Mouse (Mus musculus) spleen, embryonic (tissue): ENCODE measurements at regions not wholly inside any gene's neighbourhood (a gene's known extent, or its start where the extent isn't known, plus 50 kb on each side); places are given as distances from the start of the nearest gene placed in this dataset.
"Not testable (repeated sequence)": the region's sequence is repeated elsewhere in the genome, so short reads cannot be mapped to it uniquely, and the experiment has no call there.

Source experiments
- CTCF ChIA-PET: fragments of 350-600 bp; sonication (Branson Sonifier 250); formaldehyde crosslinking; loops from one replicate; lab custom pipeline; 2022; lab: Charles Lee

DNA sequence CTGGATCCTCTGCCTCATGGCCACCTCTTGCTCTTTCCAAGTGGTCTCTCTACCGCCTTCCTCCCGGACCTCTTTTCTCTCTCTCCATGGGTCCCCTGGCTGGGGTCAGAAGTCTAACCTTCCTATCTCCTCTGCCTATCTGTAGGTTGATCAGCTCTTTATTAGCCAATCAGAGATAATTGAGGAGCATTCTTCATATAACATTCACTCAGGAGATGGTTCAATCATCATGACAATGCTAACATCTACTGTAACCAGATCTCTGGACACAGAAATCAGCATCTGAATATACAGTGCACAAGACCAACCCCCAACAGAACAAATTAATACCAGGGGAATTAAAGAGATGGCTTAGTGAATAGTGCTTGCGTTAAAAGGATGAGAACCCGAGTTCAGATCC lies 492.1 kb upstream of the Smim15 start:
- CTCF ChIA-PET, result no interaction called here

- CTCF ChIA-PET, result not testable (repeated sequence)
Observed at GRCm38 (mm10) chr13:107549995-107550394, 494.3 kb upstream of the Smim15 start.

GRCm38 (mm10) chr13:107547073-107547472 lies 497.2 kb upstream of the Smim15 start:
- CTCF ChIA-PET, result interaction anchor here (0.6 kb wide), 1 partner anchor 141 kb away, joined by 3 read pairs; no protein-coding TSS in a partner anchor

GRCm38 (mm10) chr13:107546181-107546900 lies 497.9 kb upstream of the Smim15 start:
- CTCF ChIA-PET, result interaction anchor here (0.6 kb wide), 1 partner anchor 140 kb away, joined by 3 read pairs; no protein-coding TSS in a partner anchor

DNA sequence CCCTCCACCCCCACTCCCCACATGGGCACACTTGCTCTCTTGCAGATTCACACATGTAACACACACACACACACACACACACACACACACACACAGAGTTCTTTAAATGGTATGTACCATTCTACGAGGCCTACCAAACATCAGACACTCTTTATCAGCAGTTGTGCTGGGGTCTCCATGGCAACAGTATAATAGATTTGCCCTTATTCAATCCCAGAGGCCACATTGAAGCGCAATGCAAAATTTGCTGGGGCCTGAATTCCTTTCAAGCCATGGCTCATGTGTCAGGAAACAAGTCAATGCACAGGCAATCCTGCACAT lies 502.7 kb upstream of the Smim15 start:
- CTCF ChIA-PET, result no interaction called here

DNA sequence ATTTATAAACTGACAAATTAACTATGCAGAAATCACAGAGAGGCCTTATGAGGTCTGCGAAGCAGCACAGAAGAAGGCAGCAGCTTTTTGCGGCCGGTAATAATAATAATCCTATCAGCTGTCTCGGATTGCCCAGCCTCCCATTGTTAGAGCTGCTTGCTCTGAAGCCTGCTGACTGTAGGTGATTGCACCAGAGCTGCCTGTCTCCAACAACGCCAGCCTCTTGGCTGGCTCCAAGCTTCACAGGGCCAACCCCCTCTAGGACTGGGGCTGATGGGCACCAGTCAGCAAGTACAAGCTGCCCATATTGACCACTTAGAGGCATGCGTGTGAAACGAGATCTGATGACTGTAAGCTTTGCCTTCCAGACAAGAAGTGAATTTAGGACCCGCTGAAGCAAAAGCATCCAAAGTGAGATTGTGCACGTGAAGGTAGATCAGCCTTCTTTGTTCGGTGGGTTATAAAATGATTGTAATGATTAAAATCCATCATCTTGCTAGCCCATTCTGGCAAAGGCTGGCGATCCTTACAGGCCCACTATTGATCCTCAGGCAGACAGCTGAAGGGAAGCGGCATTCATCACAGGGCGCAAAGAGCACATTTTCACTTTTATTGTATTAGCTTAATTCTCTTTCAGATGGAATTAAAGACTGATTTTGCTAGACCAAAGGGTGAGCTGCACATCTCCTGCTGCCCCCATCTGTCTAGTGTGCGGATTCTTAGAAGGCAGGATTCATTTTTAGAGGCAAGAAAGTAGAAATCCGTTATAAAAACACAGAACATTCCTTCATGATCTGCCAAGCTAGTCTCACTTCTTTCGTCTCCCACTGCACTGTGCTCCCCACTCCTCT lies 503.2 kb upstream of the Smim15 start:
- CTCF ChIA-PET, result no interaction called here

GRCm38 (mm10) chr13:107540305-107540704 lies 503.9 kb upstream of the Smim15 start:
- CTCF ChIA-PET, result no interaction called here

GRCm38 (mm10) chr13:107539867-107540266 lies 504.4 kb upstream of the Smim15 start:
- CTCF ChIA-PET, result no interaction called here

GRCm38 (mm10) chr13:107539326-107539725 lies 504.9 kb upstream of the Smim15 start:
- CTCF ChIA-PET, result no interaction called here

DNA sequence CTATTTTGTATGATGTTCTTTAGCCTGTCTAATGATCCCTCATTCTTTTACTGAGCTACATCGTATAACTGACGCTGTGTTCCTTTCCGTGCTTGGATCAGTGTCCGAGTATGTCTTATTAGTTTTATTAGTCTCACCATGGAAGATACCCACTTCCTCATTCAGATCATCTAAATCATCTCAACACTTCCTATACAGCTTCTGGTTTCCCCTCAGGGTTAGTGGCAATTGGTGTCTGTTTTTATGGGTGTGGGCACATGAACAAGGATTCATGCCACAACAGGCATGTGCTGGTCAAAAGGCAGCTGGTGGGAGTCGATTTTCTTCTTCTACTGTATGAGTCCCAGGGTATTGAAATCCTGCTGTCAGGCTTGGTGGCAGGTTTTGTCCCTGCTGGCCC lies 509.0 kb upstream of the Smim15 start:
- CTCF ChIA-PET, result interaction anchor here (0.5 kb wide), 1 partner anchor 592 kb away, joined by 4 read pairs; no protein-coding TSS in a partner anchor

DNA sequence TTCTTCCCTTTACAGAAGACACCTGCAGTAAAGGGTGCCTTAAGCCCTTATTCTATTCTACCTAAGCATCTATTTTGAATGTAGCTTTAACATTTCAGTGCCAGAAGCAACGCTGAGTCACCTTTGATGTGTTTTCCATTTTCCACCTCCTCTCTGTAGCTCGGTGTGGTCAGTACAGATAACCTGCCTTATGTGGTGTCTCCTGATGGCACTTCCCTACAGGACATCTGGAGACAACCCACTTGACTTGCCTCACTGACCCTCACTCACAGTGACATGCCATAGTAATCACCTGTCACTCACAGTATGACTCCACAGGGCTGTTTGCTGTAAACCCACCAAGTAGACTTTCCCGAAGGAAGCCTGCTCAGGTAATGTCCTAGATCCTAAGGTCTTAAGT lies 510.9 kb upstream of the Smim15 start:
- CTCF ChIA-PET, result no interaction called here

DNA sequence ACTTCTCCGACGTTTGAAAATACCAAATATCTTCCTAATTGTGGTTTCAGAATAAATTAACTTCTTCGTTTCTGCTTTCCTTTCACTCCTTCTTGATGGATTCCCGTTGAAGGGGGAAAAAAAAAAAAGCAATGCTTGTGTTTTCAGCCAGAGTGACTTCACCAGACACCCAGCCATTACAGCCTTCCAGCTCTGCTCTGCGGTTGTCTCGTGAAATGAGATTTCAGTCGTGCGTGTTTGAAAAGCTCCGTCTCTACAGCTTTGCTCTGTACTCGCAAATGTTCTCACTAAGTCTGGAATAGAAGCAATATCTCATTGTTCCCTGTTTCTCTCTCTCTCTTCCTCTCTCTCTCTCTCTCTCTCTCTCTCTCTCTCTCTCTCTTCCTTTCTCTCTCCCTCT lies 509.6 kb upstream of the Kif2a start:
- CTCF ChIA-PET, result no interaction called here

- CTCF ChIA-PET, result no interaction called here
Observed at GRCm38 (mm10) chr13:107531026-107531425, 509.1 kb upstream of the Kif2a start.

- CTCF ChIA-PET, result no interaction called here
Observed at GRCm38 (mm10) chr13:107530392-107530791, 508.5 kb upstream of the Kif2a start.

DNA sequence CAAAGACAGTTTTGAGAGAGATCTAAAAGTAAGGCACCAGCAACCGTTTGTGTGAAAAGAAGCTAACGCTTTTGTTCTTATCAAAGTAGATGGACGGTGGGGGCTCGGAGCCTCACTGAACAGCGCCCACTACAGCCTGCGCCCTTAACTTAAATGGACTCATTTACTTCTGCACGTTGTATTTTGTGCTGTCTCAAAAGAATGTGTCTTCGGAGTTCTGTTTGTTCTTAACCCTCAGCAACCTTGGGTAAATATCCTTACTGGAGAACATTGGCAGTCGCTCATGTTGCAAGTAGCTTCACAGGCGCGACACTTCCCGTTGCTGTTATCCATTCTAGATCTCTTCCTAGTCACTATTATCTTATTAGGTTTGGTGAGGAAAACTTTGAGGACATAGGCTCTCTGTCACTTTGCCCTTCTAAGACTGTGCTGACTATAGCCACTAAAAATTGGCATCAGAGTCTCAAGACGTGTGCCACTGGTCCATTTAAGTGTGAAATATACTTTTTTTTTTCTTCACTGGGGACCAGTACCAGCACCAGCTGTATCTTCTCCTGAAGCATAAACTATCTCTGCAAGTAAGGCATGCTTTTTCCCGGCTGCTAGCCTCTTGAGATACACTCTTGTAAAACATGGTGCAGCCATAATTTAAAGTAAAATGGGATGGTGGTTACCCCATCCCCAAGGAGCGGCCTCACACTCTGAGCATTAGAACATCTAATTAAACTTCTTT lies 507.0 kb upstream of the Kif2a start:
- CTCF ChIA-PET, result no interaction called here

DNA sequence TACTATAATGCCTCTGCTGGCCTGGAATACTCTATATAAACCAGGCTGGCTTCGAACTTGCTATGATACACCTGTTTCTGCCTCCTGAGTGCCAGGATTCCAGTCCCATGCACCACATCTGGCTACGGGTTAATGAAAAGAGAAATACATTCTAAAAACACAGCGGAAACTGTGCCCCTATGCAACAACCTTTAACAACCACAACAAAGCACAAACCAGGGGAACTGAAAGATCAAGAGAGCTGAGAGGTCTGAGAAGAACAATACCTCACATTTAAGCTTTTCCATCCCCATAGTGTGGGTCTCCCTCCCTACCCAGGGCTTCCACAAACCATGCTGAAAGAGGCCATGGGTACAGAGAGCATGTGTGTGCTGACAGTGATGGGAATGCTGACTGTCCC lies 501.0 kb upstream of the Kif2a start:
- CTCF ChIA-PET, result no interaction called here

- CTCF ChIA-PET, result no interaction called here
Observed at GRCm38 (mm10) chr13:107514236-107514635, 492.3 kb upstream of the Kif2a start.

GRCm38 (mm10) chr13:107513274-107514146 lies 491.6 kb upstream of the Kif2a start:
- CTCF ChIA-PET, result no interaction called here

DNA sequence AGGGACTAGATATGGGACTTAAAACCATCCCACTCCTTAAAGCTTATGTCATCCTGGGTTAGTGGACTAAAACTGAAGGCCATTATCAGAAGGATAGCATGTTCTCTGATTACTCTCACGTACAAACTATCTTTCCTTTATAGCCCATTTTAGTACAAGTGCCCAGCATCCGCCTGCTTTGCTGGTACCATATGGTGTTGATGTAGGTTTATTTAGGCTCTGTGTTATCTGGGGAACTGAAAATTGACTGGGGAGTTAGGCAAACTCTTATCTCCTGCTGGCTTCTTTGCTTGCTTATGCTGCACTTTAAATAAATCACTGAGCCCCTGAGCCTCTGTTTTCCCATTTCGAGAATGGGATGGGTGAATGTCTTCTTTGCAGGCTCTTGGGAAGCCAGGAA lies 485.4 kb upstream of the Kif2a start:
- CTCF ChIA-PET, result no interaction called here

GRCm38 (mm10) chr13:107506832-107507231 lies 484.9 kb upstream of the Kif2a start:
- CTCF ChIA-PET, result no interaction called here

DNA sequence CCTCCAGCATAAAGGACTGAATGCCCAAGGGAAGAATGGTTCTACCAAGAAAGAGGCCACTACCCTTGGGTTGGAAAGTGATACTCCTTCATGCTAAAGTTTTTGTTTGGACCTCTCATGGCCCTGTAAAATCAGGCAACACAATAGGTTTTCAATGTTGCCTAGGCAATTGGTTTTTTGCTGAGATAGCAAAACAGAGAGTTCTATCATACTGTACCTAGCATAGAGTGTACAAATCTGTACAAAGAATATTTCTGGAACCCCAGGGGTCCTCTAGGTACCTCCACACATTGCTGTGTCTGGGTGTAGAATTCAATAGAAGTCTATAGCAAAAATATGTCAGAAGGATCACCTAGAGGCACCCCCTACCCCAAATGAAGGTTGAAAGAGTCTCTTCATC lies 483.4 kb upstream of the Kif2a start:
- CTCF ChIA-PET, result no interaction called here
